Mouse (Mus musculus): ENCODE data around the gene Rgs13.

Rgs13 gene

DNA sequence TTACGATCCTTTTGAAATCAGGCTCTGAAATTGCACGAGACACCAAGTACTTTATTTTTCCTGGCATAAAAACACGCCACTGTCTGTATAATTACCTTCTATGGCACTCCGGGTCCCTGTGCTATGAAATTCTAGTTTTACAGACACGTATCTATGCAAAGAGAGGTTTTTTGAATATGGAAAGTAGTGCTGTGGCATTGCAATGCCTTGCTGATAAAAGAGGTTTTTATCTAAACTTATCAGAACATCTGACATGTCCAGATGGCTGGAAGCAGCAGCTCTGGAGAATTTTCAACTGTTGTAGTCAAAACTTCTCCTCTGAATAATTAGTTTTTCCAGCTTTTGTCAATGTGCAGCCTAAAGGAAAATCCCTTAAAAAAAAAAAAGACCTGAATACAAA is at the start of gene Rgs13:
Gene Rgs13, minus strand, starts transcription at position 207 of the 400 bp plus-strand sequence.
- DNase-seq (ENCODE audit: inconsistent ontology term), result no peak

DNA sequence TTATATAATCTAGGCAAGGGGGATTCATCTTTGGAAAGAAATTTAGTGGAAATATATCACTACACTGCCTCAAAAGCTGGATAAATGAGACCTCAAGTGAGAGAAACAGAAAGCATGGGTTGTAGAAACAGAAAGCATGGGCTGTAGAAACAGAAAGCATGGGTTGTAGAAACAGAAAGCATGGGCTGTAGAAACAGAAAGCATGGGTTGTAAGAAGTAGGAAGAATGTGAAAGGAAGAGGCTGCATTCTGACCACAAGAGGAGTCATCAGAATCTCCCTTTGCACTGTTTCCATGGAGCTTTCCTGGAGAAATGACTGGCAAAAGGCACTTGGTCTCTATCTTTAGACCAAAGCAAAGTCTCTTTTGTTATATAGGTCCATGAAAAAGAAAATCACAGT is 38.1 kb upstream of the Rgs13 start:
- DNase-seq (ENCODE audit: inconsistent ontology term), result no peak

DNA sequence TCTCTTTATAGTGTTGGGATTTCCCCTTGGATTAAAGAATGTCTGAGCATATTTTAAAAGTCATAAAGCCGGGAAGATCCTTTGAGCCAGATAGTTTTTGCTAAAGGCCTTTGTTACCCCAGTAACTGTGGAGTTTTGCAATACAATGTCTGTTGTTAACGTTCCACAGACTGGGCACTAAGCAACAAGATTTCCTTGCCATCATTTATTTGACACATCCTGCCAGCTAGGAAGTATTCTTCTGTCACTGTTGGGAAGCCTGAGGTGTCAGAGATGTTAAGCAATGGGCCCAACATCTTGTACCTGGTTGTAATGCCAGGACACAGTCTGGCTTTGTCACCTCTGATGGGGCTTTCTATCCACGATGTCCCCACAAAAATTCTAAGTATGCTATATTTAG is 33.7 kb upstream of the Rgs13 start:
- DNase-seq (ENCODE audit: inconsistent ontology term), result no peak

- no peak for DNase-seq (ENCODE audit: inconsistent ontology term)
These were observed 29.3 kb upstream of the Rgs13 start for GRCm38 (mm10) chr1:144206281-144207061.

DNA sequence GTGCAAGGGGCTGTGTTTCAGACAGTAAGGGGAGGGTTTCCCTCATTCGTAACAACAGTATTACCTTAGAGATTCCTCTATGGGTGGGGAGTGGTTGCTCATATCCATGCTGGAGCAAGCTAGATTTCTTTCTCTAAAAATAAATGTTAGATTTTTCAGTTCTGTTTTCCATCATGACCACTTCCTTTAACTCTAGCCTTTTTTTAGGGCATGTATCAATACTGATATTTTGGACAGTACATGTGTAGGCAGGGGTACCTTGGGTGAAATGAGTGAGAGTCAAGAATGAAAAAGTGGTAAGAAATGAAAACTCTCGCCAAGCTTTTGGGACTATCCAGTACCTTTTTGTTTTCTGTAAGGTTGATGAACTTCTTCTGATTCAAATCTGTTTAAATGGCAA is 27.6 kb upstream of the Rgs13 start:
- no peak for DNase-seq (ENCODE audit: inconsistent ontology term)

GRCm38 (mm10) chr1:144202939-144203338 is 25.8 kb upstream of the Rgs13 start:
- no peak for DNase-seq (ENCODE audit: inconsistent ontology term)

DNA sequence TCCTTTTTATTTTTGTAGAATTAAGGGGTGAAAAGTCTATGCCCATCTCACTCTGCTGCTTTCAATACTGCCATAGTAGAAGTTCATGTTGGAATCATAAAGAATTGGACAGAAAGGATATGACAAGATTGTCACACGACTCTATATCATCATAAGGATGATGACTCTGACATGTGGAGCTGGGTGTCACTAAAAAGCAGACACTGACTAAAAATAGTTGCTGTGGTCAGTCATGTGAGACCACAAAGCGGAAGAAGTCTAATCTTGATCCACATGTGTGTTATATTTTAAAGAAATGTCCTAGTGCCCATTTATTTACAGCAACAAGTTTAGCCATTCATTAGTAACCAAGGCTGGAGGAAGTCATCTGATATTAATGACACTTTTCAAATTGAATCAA is 23.3 kb upstream of the Rgs13 start:
- no peak for DNase-seq (ENCODE audit: inconsistent ontology term)

GRCm38 (mm10) chr1:144199538-144199937 is 22.4 kb upstream of the Rgs13 start:
- DNase-seq (ENCODE audit: inconsistent ontology term), result no peak

DNA sequence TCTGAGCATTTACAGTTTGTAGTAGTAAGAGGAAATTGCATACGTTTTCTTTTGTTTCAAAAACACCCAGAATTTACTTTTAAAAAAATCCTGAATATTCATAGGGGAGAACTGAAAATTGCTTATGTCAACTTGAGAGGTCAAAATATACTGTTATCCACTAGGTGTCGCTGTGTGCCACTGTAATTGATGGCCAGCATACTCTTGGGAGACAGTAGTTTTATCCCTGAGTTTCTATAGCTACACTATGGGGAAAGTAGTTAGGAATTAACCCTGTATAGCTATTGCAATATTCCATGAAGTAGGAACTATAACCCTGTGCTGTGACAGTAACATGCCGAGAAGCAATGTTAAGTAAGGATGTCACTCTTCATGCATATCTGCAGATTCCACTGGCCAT is 20.5 kb upstream of the Rgs13 start:
- peak; percentile 60 for DNase-seq (ENCODE audit: inconsistent ontology term)

GRCm38 (mm10) chr1:144186655-144187396 is 9.7 kb upstream of the Rgs13 start:
- DNase-seq (ENCODE audit: inconsistent ontology term), result no peak

DNA sequence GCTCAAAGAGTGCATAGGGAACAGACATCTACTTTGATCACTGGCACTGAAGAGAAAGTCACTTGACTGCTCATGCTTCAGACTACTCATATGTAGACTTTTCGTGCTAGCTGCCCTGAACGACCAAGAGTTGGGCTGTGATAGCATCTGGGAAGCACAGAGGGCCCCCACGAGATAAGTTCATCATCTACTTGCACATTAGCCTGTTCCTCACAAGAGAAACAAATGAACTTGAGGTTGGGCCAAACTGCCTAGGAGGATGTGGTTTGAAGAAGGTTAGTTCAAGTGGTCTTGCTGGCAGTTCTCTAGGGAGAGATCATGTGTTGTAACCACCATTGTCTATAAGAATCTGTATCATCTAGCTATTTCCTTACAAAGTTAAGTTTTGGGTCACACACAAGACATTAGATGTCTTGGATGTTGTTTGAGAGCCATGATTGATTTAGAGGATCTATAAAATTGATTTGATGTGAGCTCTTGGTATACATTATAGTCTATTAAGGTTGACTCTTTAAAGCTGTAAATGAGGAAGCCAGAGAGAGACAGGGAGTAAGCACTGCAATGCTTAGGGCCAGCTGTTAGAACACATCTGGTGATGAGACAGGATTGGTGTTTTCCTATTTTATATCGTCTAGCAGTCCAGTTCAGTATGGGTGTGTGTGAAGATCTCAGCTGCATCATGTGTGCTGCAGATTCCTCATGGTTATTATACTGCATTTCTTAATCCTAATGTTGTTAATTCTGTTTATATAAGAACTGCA is 8.0 kb upstream of the Rgs13 start:
- DNase-seq (ENCODE audit: inconsistent ontology term), result no peak

DNA sequence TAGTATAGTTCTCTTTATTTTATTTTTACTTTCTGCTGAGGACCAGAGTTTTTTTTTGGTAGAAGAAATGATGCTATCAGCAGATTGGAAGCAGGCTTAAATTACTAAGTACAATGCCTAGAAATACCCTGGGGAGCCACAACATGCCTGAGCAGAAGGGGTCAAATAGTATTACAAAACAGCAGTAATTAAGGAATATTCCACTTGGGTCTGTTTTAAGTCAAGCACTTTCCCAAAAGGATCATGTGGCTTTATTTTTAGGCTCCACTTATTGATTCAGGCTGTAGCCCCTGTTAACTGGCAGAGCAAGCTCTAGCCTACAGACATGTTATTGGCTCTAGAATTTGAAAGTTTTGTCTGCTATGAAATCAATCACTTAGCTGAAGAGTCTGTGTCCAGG is 6.5 kb upstream of the Rgs13 start:
- peak; percentile 10 for DNase-seq (ENCODE audit: inconsistent ontology term)

DNA sequence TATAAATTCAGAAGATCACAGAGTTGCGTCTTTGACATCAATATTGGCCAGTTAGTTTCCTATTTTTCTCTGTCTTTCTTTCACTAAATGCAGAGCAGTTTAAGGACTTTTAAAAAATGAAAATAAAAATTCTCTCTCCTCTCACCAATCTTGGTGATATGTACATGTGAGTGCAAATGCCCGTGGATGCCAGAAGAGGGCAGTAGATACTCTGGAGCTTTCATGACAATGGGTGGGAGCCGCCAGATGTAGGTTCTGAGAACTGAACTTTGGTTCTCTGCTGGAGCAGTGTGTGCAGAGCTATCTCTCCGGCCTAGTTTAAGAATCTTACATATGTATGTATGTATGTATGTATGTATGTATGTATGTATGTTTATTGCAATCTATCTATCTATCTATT is 2.4 kb upstream of the Rgs13 start:
- no peak for DNase-seq (ENCODE audit: inconsistent ontology term)

DNA sequence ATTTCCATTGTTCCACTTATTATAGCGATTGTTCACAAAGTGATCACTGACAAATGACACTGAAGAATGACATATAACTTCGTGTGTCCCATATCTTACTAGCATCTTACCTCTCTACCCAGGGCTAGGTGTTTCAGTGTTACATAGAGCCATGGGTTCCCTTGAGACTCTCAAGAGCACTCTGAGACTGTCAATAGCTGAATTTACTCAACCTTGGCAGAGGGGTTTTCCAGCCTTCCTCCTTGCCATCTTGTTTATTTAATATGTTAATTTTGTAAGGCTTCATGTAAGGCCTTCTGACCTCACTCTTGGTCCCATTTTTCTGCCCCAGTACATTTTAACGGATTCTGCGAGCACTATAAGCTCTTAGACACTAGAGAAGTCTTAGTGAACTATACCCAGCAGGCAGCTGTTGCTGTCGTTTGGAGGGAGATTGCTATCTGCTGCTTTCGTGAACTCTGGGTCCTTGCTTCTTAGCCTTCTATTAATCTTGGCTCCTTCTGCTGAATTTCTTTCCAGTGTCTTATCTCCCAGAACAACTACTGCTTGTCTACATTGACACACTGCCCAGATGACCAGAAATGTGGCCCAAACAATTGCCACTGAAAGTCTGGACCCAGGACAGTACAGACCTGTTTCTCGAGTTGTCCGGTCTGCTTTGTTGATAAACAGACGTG is 1.2 kb upstream of the Rgs13 start:
- DNase-seq (ENCODE audit: inconsistent ontology term), result no peak

- DNase-seq (ENCODE audit: inconsistent ontology term), result peak; percentile 46
These were observed 448 bp upstream of the Rgs13 start for GRCm38 (mm10) chr1:144177620-144178019.

- no peak for DNase-seq (ENCODE audit: inconsistent ontology term)
These were observed 2.4 kb downstream of the Rgs13 start for GRCm38 (mm10) chr1:144174760-144175159.

- DNase-seq (ENCODE audit: inconsistent ontology term), result no peak
These were observed 3.6 kb downstream of the Rgs13 start for GRCm38 (mm10) chr1:144173568-144174036.

GRCm38 (mm10) chr1:144168921-144169320 is 8.3 kb downstream of the Rgs13 start:
- DNase-seq (ENCODE audit: inconsistent ontology term), result peak; percentile 30

- DNase-seq (ENCODE audit: inconsistent ontology term), result no peak
These were observed 9.4 kb downstream of the Rgs13 start for GRCm38 (mm10) chr1:144167761-144168160.

- no peak for DNase-seq (ENCODE audit: inconsistent ontology term)
These were observed 10.3 kb downstream of the Rgs13 start for GRCm38 (mm10) chr1:144166897-144167296.

- no peak for DNase-seq (ENCODE audit: inconsistent ontology term)
These were observed 10.9 kb downstream of the Rgs13 start for GRCm38 (mm10) chr1:144166275-144166674.

DNA sequence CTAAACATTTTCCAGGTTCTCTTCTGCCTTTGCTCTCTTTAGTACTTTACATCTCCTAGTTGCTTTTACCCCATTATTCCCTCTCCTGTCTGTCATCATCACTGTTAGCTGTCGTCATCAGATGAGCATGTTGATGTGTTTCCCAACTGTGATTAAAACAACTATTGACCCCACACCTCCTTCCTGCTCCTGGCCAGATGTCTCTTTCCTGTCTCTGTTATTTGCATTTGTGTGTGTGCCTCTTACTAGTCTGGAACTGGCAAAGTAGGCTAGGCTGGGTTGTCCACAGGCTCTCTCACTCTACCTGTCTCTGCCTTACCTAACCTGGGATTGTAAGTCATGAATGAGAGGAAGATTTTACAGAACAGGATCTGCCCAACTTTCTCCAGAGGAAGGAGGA is 24.6 kb downstream of the Rgs13 start:
- DNase-seq (ENCODE audit: inconsistent ontology term), result no peak
